Mouse (Mus musculus) forebrain, embryonic 12.5 days (tissue): ENCODE measurements at regions not wholly inside any gene's neighbourhood (a gene's known extent, or its start where the extent isn't known, plus 50 kb on each side); places are given as distances from the start of the nearest gene placed in this dataset.

ENCODE experiments used
- ATAC-seq: fragments of 200-750 bp; cut with Nextera tagmentation; 2 replicates; pipeline ENCODE4 v1.8.0; 2017; ENCODE audit warnings: moderate TSS enrichment; ENCODE audit not compliant: low FRiP score
- H3K27ac ChIP-seq: fragments of 300-500 bp; sonication (generic); 2 replicates; pipeline ENCODE4 v1.5.1; 2016; ENCODE audit warnings: mild to moderate bottlenecking
- H3K27me3 ChIP-seq: fragments of 300-500 bp; sonication (generic); 2 replicates; pipeline ENCODE4 v1.6.1; 2016; ENCODE audit warnings: mild to moderate bottlenecking
- H3K36me3 ChIP-seq: fragments of 300-500 bp; sonication (generic); replicated peaks from 2 replicates; pipeline ENCODE4 v1.6.1; 2016; ENCODE audit warnings: mild to moderate bottlenecking
- H3K4me1 ChIP-seq: fragments of 300-500 bp; sonication (generic); 2 replicates; pipeline ENCODE4 v1.6.1; 2016
- H3K4me2 ChIP-seq: fragments of 300-500 bp; sonication (generic); 2 replicates; pipeline ENCODE4 v1.6.1; 2016; ENCODE audit warnings: mild to moderate bottlenecking, moderate library complexity
- H3K4me3 ChIP-seq: fragments of 300-500 bp; sonication (generic); replicated peaks from 2 replicates; pipeline ENCODE4 v1.5.1; 2016; ENCODE audit warnings: mild to moderate bottlenecking
- H3K9ac ChIP-seq: fragments of 300-500 bp; sonication (generic); 2 replicates; pipeline ENCODE4 v1.6.1; 2016; ENCODE audit warnings: mild to moderate bottlenecking
- H3K9me3 ChIP-seq: fragments of 300-500 bp; sonication (generic); 2 replicates; pipeline ENCODE4 v1.6.1; 2016
- whole genome bisulfite sequencing: fragments of 180-500 bp; shearing (Covaris S2); methylation state at CpG from one replicate; pipeline ENCODE4 v1.1.7; 2016; 5-methylcytosine and 5-hydroxymethylcytosine counted together

DNA sequence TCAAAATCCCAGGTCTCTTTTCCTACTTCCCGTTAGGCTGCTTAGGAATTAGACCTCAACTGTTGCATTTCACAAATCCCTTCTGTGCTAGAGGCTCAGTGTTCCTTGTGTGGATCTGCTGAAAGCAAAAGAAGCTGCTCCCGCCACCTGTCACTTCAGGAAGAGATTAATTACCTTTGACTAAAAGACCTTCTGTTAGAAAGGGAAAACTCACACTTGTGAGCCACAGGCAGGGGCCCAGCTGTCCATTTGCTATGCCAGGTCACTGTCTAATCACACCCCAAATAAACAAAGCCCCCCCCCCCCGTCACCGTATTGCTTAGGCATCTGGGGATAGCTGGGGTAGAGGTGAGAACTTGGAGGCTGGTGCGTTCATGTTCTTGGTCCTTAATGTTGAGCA, 112.9 kb upstream of the Wscd1 start:
- WGBS, result 19% methylated on average over 5 of the region's 5 CpGs
- Histone ChIP-seq H3K9ac (no peak overlapping the region), H3K27ac (no peak overlapping the region), H3K27me3 (no peaks in the 10 kb centered on the region), H3K4me3 (no peak overlapping the region), H3K4me1 (peaks cover 11% of the 10 kb centered on the region), H3K36me3 (no peaks in the 10 kb centered on the region), H3K4me2 (no peak overlapping the region), H3K9me3 (no peaks in the 10 kb centered on the region)
- no peak for ATAC-seq

DNA sequence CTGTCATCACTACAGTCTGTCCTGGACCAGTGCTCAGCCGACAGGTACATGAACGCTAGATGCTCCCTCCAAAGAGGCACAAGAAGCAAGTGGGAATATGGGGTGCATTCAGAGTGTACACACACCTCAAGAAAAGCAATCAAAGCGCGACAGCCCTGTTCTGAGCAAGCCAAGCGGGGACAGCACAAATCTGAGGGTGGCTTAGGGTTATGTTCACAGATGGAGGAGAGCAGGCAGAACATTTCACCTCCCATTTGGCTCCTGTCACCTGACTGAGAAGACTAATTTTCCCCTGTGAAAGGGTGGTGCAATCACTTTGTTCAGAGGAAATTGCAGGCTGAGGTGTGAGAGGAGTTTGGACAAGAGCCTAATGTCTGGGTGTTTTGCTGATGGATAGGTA, 106.8 kb upstream of the Wscd1 start:
- no peak for ATAC-seq
- 84% methylated on average over 5 of the region's 5 CpGs for WGBS
- no peak overlapping the region for H3K27ac ChIP-seq
- H3K36me3 ChIP-seq, result no peaks in the 10 kb centered on the region
- H3K9me3 ChIP-seq, result no peaks in the 10 kb centered on the region
- H3K9ac ChIP-seq, result no peak overlapping the region
- H3K4me3 ChIP-seq, result no peak overlapping the region
- H3K27me3 ChIP-seq, result no peaks in the 10 kb centered on the region
- no peak overlapping the region for H3K4me2 ChIP-seq
- H3K4me1 ChIP-seq, result no peaks in the 10 kb centered on the region

DNA sequence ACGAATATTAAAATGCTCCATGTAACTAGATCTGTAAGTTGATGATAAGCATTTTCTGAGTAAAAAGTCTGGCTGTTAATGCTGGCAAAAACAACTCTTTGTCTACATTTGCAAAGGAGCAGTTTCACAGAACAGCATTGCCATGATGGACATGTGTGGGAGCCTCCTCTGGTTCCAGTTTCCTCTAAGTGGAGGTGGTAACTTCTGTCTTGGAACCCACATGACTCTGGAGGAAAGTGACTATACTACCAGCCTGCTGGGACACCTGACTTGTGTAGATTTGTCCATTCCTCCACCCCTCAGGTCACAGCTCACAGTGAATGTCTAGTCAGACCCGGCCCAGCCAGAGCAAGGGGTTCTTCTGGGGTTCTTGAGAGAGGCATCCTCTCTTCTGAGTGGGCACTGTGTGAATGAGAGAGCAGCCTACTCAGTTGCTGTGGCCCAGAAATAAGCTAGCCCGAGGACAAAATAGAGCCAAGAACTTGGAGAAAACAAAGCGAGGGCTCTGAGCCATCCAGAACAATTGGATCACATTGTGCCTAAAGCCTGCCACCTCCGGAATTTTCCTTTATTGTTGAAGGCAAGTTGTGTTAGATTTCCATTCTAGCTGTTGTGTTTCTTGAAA, 97.9 kb upstream of the Wscd1 start:
- Histone ChIP-seq H3K27ac (no peak overlapping the region), H3K4me3 (no peak overlapping the region), H3K9me3 (no peaks in the 10 kb centered on the region), H3K4me2 (no peak overlapping the region), H3K9ac (no peak overlapping the region), H3K36me3 (no peaks in the 10 kb centered on the region), H3K4me1 (peaks cover 4% of the 10 kb centered on the region; the same call in 1 of the 2 replicates), H3K27me3 (no peaks in the 10 kb centered on the region)
- no peak for ATAC-seq
- WGBS, result 84% methylated on average over 5 of the region's 5 CpGs

DNA sequence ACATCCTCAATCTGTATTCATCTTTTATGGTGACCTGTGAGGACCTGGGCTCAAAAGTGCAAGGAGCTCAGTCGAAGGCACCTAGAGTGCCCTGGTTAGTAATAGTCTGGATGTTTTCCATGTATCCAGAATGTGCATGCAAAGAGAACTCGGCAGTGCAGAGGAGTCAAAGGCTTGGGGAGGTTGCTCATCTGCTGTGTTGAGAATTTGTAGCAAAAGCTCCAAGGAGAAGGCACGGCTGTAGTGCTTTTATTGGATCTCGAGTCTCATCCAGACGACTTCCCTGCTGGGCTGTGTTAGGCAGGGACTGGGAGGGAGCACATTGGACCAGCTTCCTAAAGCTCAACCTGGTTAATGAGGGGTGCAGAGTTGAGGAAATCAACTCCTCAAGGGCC, 97.3 kb upstream of the Wscd1 start:
- H3K9me3 ChIP-seq, result no peaks in the 10 kb centered on the region
- no peak overlapping the region for H3K4me2 ChIP-seq
- H3K9ac ChIP-seq, result no peak overlapping the region
- no peak overlapping the region for H3K4me3 ChIP-seq
- H3K4me1 ChIP-seq, result peaks cover 4% of the 10 kb centered on the region; the same call in 1 of the 2 replicates
- H3K27me3 ChIP-seq, result no peaks in the 10 kb centered on the region
- no peak for ATAC-seq
- no peaks in the 10 kb centered on the region for H3K36me3 ChIP-seq
- H3K27ac ChIP-seq, result no peak overlapping the region
- 74% methylated on average over 5 of the region's 5 CpGs for WGBS

- no peak overlapping the region for H3K4me2 ChIP-seq
- no peaks in the 10 kb centered on the region for H3K9me3 ChIP-seq
- WGBS, result 63% methylated on average over 2 of the region's 2 CpGs
- H3K36me3 ChIP-seq, result no peaks in the 10 kb centered on the region
- no peaks in the 10 kb centered on the region for H3K4me1 ChIP-seq
- no peak overlapping the region for H3K27ac ChIP-seq
- no peak for ATAC-seq
- no peak overlapping the region for H3K4me3 ChIP-seq
- no peak overlapping the region for H3K9ac ChIP-seq
- H3K27me3 ChIP-seq, result no peaks in the 10 kb centered on the region
Observed at GRCm38 (mm10) chr11:71658346-71658745, 91.4 kb upstream of the Wscd1 start.

- no peak overlapping the region for H3K4me3 ChIP-seq
- no peak overlapping the region for H3K9ac ChIP-seq
- ATAC-seq, result no peak
- no peak overlapping the region for H3K4me2 ChIP-seq
- no peaks in the 10 kb centered on the region for H3K27me3 ChIP-seq
- H3K36me3 ChIP-seq, result no peaks in the 10 kb centered on the region
- no peaks in the 10 kb centered on the region for H3K9me3 ChIP-seq
- no peaks in the 10 kb centered on the region; the same call in 1 of the 2 replicates for H3K4me1 ChIP-seq
- H3K27ac ChIP-seq, result no peak overlapping the region
- 87% methylated on average over 19 of the region's 19 CpGs for WGBS
Observed at GRCm38 (mm10) chr11:71670111-71671050, 79.3 kb upstream of the Wscd1 start.

GRCm38 (mm10) chr11:71672171-71673050, 77.3 kb upstream of the Wscd1 start:
- H3K27ac ChIP-seq, result no peak overlapping the region
- no peak overlapping the region for H3K4me2 ChIP-seq
- H3K4me1 ChIP-seq, result no peaks in the 10 kb centered on the region; the same call in 1 of the 2 replicates
- WGBS, result 64% methylated on average over 8 of the region's 8 CpGs
- no peak overlapping the region for H3K9ac ChIP-seq
- no peaks in the 10 kb centered on the region for H3K27me3 ChIP-seq
- no peaks in the 10 kb centered on the region for H3K9me3 ChIP-seq
- no peak overlapping the region for H3K4me3 ChIP-seq
- ATAC-seq, result no peak
- H3K36me3 ChIP-seq, result no peaks in the 10 kb centered on the region

DNA sequence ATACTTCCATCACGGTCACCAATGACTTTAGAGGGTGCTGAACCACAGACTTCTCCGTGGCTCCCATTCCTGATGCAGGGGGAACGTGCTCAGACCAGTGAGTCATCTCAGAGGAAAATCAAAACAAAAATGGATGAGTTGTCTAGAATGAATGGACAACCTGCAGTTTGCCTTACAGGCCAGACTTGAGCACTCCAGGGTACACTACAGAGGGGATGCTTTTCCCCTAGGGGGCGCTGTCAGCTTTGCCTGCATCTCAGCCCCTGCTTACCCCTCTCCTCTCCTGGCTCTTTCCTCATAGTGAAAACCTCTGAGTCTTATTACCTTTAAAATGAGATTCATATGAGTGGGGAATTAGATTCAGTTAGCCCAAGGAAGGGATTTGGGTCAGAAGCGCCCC, 75.4 kb upstream of the Wscd1 start:
- WGBS, result 37% methylated on average over 5 of the region's 5 CpGs
- Histone ChIP-seq H3K9ac (no peak overlapping the region), H3K4me1 (no peaks in the 10 kb centered on the region; the same call in 1 of the 2 replicates), H3K4me3 (no peak overlapping the region), H3K27ac (no peak overlapping the region), H3K4me2 (no peak overlapping the region), H3K36me3 (no peaks in the 10 kb centered on the region), H3K27me3 (no peaks in the 10 kb centered on the region), H3K9me3 (no peaks in the 10 kb centered on the region)
- 0 out of 2 replicates have a peak, but pooled peaks have one; percentile 71 for ATAC-seq

DNA sequence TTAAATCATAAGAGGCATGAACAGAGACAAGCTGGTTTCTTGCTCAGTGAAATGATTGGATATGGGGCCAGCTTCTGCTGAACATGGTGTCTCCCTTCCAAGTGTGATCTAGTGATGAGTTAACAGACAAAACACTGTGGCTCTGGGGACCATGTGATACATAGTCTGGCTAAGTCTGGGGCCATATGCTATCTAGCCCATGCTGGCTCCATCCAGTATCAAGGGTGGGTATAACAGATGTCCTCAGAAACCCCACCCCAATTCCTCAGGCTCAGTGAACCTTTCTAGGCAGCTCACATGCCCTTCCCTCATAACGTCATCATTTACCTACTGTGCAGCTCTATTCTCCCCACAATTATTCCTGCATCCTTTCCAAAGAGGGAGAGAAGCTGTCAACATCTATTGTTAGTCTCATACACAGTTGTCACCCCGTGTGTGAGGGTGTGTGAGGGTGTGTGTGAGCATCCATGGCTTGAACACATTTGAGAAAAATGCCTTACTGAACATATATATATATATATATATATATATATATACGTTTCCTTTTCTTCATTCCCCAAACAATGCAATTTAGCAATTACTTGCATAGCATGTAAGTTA, 73.9 kb upstream of the Wscd1 start:
- no peak overlapping the region for H3K9ac ChIP-seq

GRCm38 (mm10) chr11:71697017-71697416, 52.7 kb upstream of the Wscd1 start:
- Histone ChIP-seq H3K9ac (no peak overlapping the region), H3K4me2 (no peak overlapping the region), H3K27ac (no peak overlapping the region), H3K27me3 (no peaks in the 10 kb centered on the region), H3K36me3 (no peaks in the 10 kb centered on the region), H3K4me3 (no peak overlapping the region), H3K4me1 (no peaks in the 10 kb centered on the region), H3K9me3 (no peaks in the 10 kb centered on the region)
- WGBS, result 63% methylated on average over 3 of the region's 3 CpGs
- ATAC-seq, result no peak

More for the DNA sequence above, 73.9 kb upstream of the Wscd1 start:
- 73% methylated on average over 3 of the region's 3 CpGs for whole genome bisulfite sequencing
- Histone ChIP-seq H3K4me3 (no peak overlapping the region), H3K36me3 (no peaks in the 10 kb centered on the region), H3K27me3 (no peaks in the 10 kb centered on the region), H3K4me2 (no peak overlapping the region), H3K27ac (no peak overlapping the region), H3K9me3 (no peaks in the 10 kb centered on the region), H3K4me1 (no peaks in the 10 kb centered on the region; the same call in 1 of the 2 replicates)
- no peak for ATAC-seq

DNA sequence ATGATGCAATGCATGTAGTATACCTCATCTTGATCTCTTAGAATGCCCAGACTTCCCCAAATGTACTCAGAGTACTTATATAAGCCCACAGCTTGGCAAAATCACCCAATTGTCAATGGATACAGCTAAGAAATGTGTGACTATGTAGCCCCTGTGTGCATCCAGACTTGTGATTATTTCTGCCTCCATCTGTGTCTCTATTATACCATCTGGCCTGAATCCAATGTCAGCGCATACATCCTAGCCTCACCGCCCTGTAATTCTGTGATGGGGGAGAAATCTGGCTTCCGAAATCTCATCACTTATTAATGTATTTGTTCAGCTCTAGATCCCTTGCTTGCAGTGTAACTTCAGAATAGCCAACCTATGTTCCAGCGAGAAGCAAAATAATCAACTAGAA, 50.9 kb upstream of the Wscd1 start:
- H3K4me2 ChIP-seq, result no peak overlapping the region
- H3K36me3 ChIP-seq, result no peaks in the 10 kb centered on the region
- no peak overlapping the region for H3K4me3 ChIP-seq
- H3K9me3 ChIP-seq, result no peaks in the 10 kb centered on the region
- no peak overlapping the region for H3K9ac ChIP-seq
- H3K4me1 ChIP-seq, result no peaks in the 10 kb centered on the region
- no peak for ATAC-seq
- whole genome bisulfite sequencing, result 85% methylated on average over 4 of the region's 4 CpGs
- no peaks in the 10 kb centered on the region for H3K27me3 ChIP-seq
- no peak overlapping the region for H3K27ac ChIP-seq
